Mouse (Mus musculus) megakaryocyte, embryonic 14.5 days (primary cell): ENCODE measurements at regions not wholly inside any gene's neighbourhood (a gene's known extent, or its start where the extent isn't known, plus 50 kb on each side); places are given as distances from the start of the nearest gene placed in this dataset.

ENCODE experiments used
- FLI1 ChIP-seq: IDR thresholded peaks from 2 replicates; pipeline ENCODE4 v1.6.1; 2012; ENCODE audit warnings: low read length, inconsistent platforms, mixed read lengths
- GATA1 ChIP-seq: IDR thresholded peaks from 3 replicates; pipeline ENCODE4 v1.6.1; 2012; ENCODE audit warnings: mixed read lengths, low read length, inconsistent platforms, borderline replicate concordance

GRCm38 (mm10) chr5:64683419-64683818, 119.8 kb upstream of the Klf3 start:
- TF ChIP-seq FLI1, result no peak
- no peak for TF ChIP-seq GATA1
